Mouse (Mus musculus) liver, adult 2 months (tissue): Measurements from ENCODE around the gene Nfkbid.

ENCODE experiments used
- CTCF ChIP-seq: fragments of 200-500 bp; IDR thresholded peaks from 2 replicates; pipeline ENCODE4 v1.5.1; 2011; ENCODE audit warnings: low read depth, low read length, control low read depth
- POLR2A ChIP-seq: fragments of 200-500 bp; IDR thresholded peaks from 2 replicates; pipeline ENCODE4 v1.6.1; 2011; ENCODE audit warnings: low read length, control low read depth; ENCODE audit not compliant: insufficient read depth; ENCODE audit errors: extremely low read depth

DNA sequence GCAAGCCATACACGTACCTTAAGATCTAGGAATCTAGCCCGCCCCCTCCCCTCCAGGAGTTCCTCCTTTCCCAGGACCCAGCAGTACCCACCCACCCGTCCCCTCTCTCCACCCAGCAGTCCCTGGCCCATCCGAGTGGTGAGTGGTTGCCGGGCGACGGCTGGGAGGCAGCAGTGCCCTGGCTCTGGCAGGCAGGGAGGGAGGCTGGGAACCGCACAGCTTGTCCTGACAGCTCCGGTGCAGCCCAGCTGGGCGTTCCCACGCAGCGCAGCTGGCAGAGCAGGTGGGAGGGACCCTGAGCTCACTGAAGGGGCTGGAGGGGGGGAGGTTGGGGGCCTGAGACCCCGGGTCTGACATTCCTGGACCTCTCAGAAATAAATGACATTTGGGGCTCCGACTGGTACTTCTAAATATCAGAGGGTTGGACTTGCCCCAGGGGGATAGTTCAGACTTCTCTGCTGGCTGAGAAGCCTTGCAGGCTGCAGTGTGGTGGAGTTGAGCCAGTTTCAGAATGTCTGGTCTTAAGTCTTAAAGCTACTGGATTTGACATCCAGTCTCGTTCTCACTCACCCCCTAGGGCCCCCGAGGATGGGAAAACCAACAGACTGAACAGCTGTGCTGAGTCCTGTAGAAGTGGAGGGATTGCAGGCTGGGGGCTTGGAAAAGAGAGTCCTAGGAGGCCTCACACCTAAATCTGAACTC is 36.2 kb downstream of the Nfkbid start, which contains the start of the genes Kirrel2 and Nphs1:
- no peak for TF ChIP-seq POLR2A
- TF ChIP-seq CTCF = no peak
